20 mouse cellular contexts compared by ENCODE assay signal in the genomic region with DNA sequence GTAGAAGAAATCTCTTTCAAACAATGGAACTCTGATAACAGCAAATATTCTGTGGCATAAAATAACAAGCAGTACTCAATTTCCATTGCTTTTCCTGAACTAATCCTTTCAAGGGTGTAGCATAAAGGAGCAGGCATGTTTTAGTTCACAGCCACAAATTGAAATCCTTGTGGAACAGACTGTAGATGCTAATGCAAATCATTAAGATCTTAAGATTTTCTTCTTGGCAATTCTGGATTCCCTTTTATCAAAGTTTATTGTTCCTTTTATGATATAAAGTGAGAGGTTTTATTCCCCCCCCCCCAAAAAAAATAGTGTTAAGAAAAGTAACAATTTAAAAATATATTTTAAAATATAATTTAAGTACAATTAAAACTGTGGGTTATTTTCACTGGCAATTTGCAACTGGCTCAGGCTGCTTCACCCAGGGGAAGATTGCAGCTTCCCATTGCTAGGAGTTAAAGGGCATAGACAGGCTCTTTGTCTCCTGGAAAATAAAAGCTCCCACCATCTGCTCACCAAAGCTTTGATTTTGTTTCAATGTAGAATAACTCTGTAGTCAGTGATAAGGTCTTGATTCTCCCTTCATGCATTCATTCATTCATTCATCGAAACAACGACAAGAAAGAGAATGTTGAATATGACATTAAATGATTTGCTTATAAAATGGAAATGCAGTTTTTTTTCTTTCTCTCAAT. TPM values are rescaled to one million over a fixed set of nuclear protein-coding genes. Genes with fewer than 3 reads are reported as not detected.
DNase-seq lines count a peak whose midpoint lies in the region; ATAC-seq lines count a peak whose summit lies in the region.
"Had no signal": no experiment of that assay in that cellular context is flagged by ENCODE, and none has a peak within 500 bp of the region (broad histone marks: within the 10 kb centered on the region; RNA-seq: fewer than 3 reads in every experiment).

No protein-coding gene starts in this region.

- H3K27me3 ChIP-seq in forebrain, embryonic 11.5 days (ENCODE audit: control insufficient read depth, insufficient read depth, low read length): no peaks in the 10 kb centered on the region
- H3K27me3 ChIP-seq in hindbrain, embryonic 10.5 days (ENCODE audit: insufficient read depth, poor library complexity, severe bottlenecking): no peaks in the 10 kb centered on the region
- no peaks in the 10 kb centered on the region for H3K27me3 ChIP-seq in midbrain, embryonic 11.5 days (ENCODE audit: control insufficient read depth, insufficient read depth, low read length)
- no peaks in the 10 kb centered on the region for H3K27me3 ChIP-seq in neural tube, embryonic 14.5 days (ENCODE audit: control insufficient read depth, insufficient read depth, low read length)
- H3K27me3 ChIP-seq: limb, embryonic 15.5 days had no signal

- no peak for DNase-seq in forebrain, embryonic 11.5 days (ENCODE audit: low spot score)
- no peak for DNase-seq in hindbrain, embryonic 10.5 days (ENCODE audit: low spot score)
- DNase-seq in midbrain, embryonic 11.5 days (ENCODE audit: low spot score, missing footprints): peak; percentile 89
- DNase-seq in lung, postnatal 25 days (ENCODE audit: low spot score): no peak
- no peak for DNase-seq in layer of hippocampus, postnatal 10 days (ENCODE audit: low spot score in 2 of 2)
- DNase-seq: cerebellum, adult 2 months; heart, adult 11 months; liver, postnatal 0 days had no signal

- H3K27ac ChIP-seq in forebrain, embryonic 11.5 days (ENCODE audit: low read depth, low read length): peak overlapping the region; percentile 32; the same call in 1 of the 2 replicates
- H3K27ac ChIP-seq in hindbrain, embryonic 10.5 days: peak overlapping the region; percentile 86
- peak overlapping the region; percentile 75 for H3K27ac ChIP-seq in midbrain, embryonic 11.5 days (ENCODE audit: low read depth, low read length)
- peak overlapping the region; percentile 16; the same call in 1 of the 2 replicates for H3K27ac ChIP-seq in neural tube, embryonic 14.5 days (ENCODE audit: low read depth, low read length)
- H3K27ac ChIP-seq: layer of hippocampus, adult 2 months; limb, embryonic 15.5 days; macrophage had no signal

- ATAC-seq in forebrain, embryonic 11.5 days (replicated peaks; ENCODE audit: low FRiP score): peak; percentile 83
- peak; percentile 86 for ATAC-seq in midbrain, embryonic 11.5 days (ENCODE audit: low FRiP score)
- 0 out of 2 replicates have a peak, but pooled peaks have one; percentile 17 for ATAC-seq in neural tube, embryonic 14.5 days (ENCODE audit: low read depth)
- ATAC-seq in cerebellum, adult (ENCODE audit: insufficient number of reproducible peaks, low FRiP score, low TSS enrichment): no peak
- ATAC-seq: inflammation-experienced regulatory T-cells, adult 6 months; liver, postnatal 0 days had no signal

- H3K4me3 ChIP-seq in forebrain, embryonic 11.5 days (ENCODE audit: low read depth, low read length): no peak overlapping the region
- H3K4me3 ChIP-seq in hindbrain, embryonic 10.5 days: no peak overlapping the region
- no peak overlapping the region for H3K4me3 ChIP-seq in midbrain, embryonic 11.5 days (ENCODE audit: low read depth, low read length)
- H3K4me3 ChIP-seq in neural tube, embryonic 14.5 days (ENCODE audit: low read depth, low read length): no peak overlapping the region
- H3K4me3 ChIP-seq: layer of hippocampus, adult 2 months; limb, embryonic 15.5 days had no signal

- H3K4me1 ChIP-seq in forebrain, embryonic 11.5 days (replicated peaks; ENCODE audit: control insufficient read depth, insufficient read depth, low read length): no peaks in the 10 kb centered on the region
- peaks cover 21% of the 10 kb centered on the region; the same call in 1 of the 2 replicates for H3K4me1 ChIP-seq in hindbrain, embryonic 10.5 days (replicated peaks)
- H3K4me1 ChIP-seq in midbrain, embryonic 11.5 days (ENCODE audit: control insufficient read depth, insufficient read depth, low read length): peaks cover 8% of the 10 kb centered on the region
- H3K4me1 ChIP-seq in neural tube, embryonic 14.5 days (ENCODE audit: control insufficient read depth, insufficient read depth, low read length): no peaks in the 10 kb centered on the region
- H3K4me1 ChIP-seq: limb, embryonic 15.5 days had no signal

- no peaks in the 10 kb centered on the region for H3K9me3 ChIP-seq in forebrain, embryonic 11.5 days (ENCODE audit: control insufficient read depth, low read length)
- no peaks in the 10 kb centered on the region for H3K9me3 ChIP-seq in hindbrain, embryonic 10.5 days
- no peaks in the 10 kb centered on the region for H3K9me3 ChIP-seq in midbrain, embryonic 11.5 days (ENCODE audit: control insufficient read depth, low read length)
- H3K9me3 ChIP-seq in neural tube, embryonic 14.5 days (ENCODE audit: control insufficient read depth, low read length): no peaks in the 10 kb centered on the region
- H3K9me3 ChIP-seq: limb, embryonic 15.5 days had no signal

- WGBS in forebrain, embryonic 11.5 days: 45% methylated on average over 2 of the region's 2 CpGs
- WGBS in hindbrain, embryonic 10.5 days: 35% methylated on average over 2 of the region's 2 CpGs
- 41% methylated on average over 2 of the region's 2 CpGs for WGBS in midbrain, embryonic 11.5 days
- WGBS in neural tube, embryonic 14.5 days: 21% methylated on average over 2 of the region's 2 CpGs

- no peaks in the 10 kb centered on the region for H3K36me3 ChIP-seq in forebrain, embryonic 11.5 days (ENCODE audit: control insufficient read depth, insufficient read depth, low read length)
- H3K36me3 ChIP-seq in hindbrain, embryonic 10.5 days: no peaks in the 10 kb centered on the region
- no peaks in the 10 kb centered on the region for H3K36me3 ChIP-seq in midbrain, embryonic 11.5 days (ENCODE audit: control insufficient read depth, insufficient read depth, low read length)
- no peaks in the 10 kb centered on the region for H3K36me3 ChIP-seq in neural tube, embryonic 14.5 days (ENCODE audit: control insufficient read depth, insufficient read depth, low read length)
- H3K36me3 ChIP-seq: limb, embryonic 15.5 days had no signal

- H3K9ac ChIP-seq in forebrain, embryonic 11.5 days (ENCODE audit: low read length): no peak overlapping the region
- no peak overlapping the region for H3K9ac ChIP-seq in midbrain, embryonic 11.5 days (ENCODE audit: low read length)
- no peak overlapping the region for H3K9ac ChIP-seq in neural tube, embryonic 14.5 days (replicated peaks; ENCODE audit: low read depth, low read length)
- H3K9ac ChIP-seq: limb, embryonic 15.5 days; liver, postnatal 0 days had no signal

- no peak overlapping the region for H3K4me2 ChIP-seq in forebrain, embryonic 11.5 days (ENCODE audit: low read depth, low read length, severe bottlenecking)
- H3K4me2 ChIP-seq in midbrain, embryonic 11.5 days: no peak overlapping the region
- H3K4me2 ChIP-seq in neural tube, embryonic 14.5 days (ENCODE audit: low read depth, low read length): no peak overlapping the region
- H3K4me2 ChIP-seq: limb, embryonic 15.5 days had no signal

RNA-seq across cellular contexts. Expression of a gene that starts 24.1 kb away (rescaled TPM):
- not detected in 2 replicates for polyA plus RNA-seq in forebrain, embryonic 11.5 days (2014; fragmentation: Nextera tagmentation; extraction: Ambion mirVana)
- not detected in 2 replicates for polyA plus RNA-seq in hindbrain, embryonic 10.5 days (2016; fragmentation: Nextera tagmentation; extraction: Ambion mirVana)
- not detected in 2 replicates for polyA plus RNA-seq in midbrain, embryonic 11.5 days (2014; fragmentation: Nextera tagmentation; extraction: Ambion mirVana)
- not detected in 2 replicates for polyA plus RNA-seq in neural tube, embryonic 14.5 days (2014; fragmentation: Nextera tagmentation; extraction: Ambion mirVana)
- total RNA-seq in layer of hippocampus, postnatal 10 days (2021): not detected
- total RNA-seq: adrenal gland, adult 18-20 months; layer of hippocampus, adult 2 months; left cerebral cortex, adult 8-10 months had no signal
- polyA plus RNA-seq: cerebellum, adult 2 months; cortical plate, adult 2 months; heart, embryonic 16.5 days; inflammation-experienced regulatory T-cells, adult 6 months; kidney, embryonic 14.5 days; limb, embryonic 15.5 days; liver, postnatal 0 days; macrophage; urinary bladder, adult 2 months had no signal

Comparison
In these comparisons a context has a peak if more than half of its experiments do, and no peak if none do; other contexts are left out.
1. H3K27ac ChIP-seq: peak in every context shown above with its lines; median percentile 86 in hindbrain, embryonic 10.5 days; 75 in midbrain, embryonic 11.5 days; 32 in forebrain, embryonic 11.5 days; 16 in neural tube, embryonic 14.5 days.